Mouse (Mus musculus): ENCODE results near the gene Slc6a11.

- TF ChIP-seq EP300 (IDR thresholded peaks at IDR 0.05; ENCODE audit: low read depth): no peak
- TF ChIP-seq CTCF (IDR thresholded peaks at IDR 0.05; ENCODE audit: low read depth): no peak
Measured at GRCm38 (mm10) chr6:114283927-114284703, 153.1 kb downstream of the Slc6a11 start.
